Mouse (Mus musculus): ENCODE results near the gene Sugp1.
"Not testable (repeated sequence)": the region's sequence is repeated elsewhere in the genome, so short reads cannot be mapped to it uniquely, and the experiment has no call there.

Gene Sugp1

DNA sequence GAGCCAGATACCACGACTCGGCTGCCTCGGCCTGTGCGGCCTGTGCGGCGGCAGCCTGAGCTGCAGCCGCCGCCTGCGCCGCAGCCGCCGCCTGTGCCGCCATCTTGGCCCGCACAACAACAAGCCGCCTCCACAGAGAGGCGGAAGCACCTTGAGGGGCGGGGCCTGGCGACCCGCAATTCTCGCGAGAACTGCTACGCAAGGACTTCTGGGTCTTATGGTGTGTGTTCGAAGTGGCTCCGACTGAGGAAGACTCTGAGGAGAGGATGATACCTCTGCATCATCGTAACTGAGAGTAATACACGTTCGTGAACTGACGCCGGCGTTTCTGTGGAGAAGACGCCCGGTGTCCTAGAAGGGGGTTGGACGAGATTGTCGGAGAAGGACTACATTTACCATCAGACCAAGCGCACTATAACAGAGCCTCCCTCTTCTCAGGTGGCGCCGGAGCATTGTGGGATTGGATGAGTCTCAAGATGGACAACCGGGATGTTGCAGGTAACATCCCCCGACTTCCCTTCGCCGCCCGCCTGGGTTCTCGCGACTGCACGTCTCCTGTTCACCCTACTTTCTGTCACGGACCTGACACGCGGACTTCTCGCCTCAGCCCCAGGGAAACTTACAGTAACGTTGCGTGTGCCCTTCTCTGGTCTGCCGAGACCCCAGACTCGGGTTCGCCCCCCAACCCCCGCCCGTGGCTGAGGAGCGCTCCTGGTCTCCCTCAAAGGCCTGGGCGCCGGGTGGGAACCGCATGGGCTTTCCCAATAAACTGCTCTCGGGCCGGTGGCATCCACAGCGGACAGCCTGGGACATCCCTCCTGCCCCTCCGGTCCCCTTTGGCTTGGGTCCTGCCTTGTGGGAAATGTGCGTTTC lies at the start of gene Sugp1, which contains the start of gene Mau2:
Sugp1 (plus strand) TSS at position 231 of the 873 bp plus-strand sequence.
Mau2 (minus strand) TSS at position 152 of the 873 bp plus-strand sequence.
- peak; percentile 95 for DNase-seq

DNA sequence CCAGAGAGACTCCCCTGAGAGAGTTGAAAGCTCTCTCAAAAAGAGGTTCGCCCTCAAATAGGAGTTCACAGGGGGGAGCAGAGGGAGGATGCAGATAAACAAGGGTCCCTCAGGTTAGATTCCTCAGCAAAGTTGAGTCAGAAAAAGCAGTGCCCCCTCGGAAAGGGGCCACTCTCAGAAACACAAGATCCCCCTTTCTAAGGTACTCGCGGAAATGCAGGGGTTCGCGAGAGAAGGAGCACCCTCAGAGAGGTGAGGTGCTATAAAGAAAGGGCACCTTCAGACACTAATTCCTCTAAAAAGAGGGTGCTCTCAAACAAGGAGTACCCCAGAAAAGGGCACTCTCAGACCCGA lies 47.2 kb upstream of the Sugp1 start:
- no peak for DNase-seq

DNA sequence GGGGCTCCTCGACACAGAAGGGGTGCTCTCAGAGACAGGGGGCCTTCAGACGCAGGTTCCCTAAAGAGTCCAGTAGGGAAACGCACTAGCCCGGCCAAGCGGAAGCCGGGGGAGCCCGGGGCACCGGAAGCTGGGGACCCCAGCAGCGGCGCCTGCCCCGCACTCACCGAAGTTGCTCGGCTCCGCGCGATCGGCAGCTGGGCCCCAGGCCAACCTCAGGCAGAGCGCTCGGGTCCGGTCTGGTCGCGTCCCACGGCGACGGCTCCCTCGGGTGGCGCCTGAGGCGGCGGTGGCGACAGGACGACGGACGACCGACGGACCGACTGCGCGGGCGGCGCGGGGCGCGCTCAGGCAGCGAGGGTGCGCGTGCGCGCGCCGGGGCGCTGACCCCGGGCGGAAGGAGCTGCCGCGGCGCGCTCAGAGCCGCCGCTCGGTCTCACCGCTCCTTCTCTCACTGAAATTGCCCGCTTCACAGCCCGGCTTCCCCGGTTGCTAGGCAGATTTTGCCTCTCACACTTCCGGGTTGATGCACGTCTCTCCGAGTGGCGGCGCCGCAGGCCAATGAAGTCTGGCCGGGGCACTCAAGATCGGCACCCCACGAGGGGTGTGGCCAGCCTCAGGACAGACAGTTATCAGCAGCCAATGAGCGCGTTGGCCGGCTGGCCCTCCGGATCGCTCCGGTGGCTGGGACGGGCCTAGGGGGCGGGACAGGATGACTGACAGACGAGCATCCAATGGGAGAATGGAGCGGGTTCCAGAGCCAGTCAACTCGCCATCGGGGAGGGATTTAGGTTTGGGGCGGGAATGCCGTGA lies 46.6 kb upstream of the Sugp1 start, which contains the start of gene Gatad2a:
Gatad2a (minus strand) TSS at position 609 of the 813 bp plus-strand sequence.
- peak; percentile 100 for DNase-seq

DNA sequence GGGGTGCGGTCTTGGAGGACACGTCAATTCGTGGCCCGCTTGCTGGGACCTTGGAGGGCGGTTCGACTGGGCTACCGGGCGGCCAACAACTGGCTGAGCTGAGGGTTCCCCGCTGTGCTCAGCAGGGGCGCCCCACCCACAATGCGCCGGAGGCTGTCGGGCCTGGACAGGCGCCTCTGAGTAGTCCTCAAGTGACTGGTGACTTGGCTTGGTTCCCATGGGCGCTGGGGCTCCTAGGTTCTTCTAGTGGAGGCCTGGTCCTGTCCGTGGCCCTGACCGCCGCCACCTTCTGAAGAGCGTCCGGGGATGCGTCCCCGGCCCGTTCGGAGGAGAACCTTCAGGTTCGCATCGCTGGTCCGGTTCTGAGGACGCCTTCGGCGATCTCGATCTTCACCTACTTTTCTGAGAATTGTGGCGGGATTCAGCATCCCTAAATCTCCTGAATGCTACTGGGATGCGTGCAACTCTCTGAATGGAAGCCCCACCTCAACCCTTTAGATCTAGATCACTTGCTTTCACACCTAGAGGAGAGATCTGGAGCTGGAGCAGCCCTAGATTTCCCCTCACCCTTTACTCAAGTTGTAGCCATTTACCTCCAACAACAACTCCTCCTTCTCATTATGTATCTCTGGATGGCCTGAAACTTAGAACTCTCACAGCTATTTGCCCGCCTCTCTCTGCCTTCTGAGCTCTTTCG lies 45.9 kb upstream of the Sugp1 start:
- DNase-seq, result no peak

DNA sequence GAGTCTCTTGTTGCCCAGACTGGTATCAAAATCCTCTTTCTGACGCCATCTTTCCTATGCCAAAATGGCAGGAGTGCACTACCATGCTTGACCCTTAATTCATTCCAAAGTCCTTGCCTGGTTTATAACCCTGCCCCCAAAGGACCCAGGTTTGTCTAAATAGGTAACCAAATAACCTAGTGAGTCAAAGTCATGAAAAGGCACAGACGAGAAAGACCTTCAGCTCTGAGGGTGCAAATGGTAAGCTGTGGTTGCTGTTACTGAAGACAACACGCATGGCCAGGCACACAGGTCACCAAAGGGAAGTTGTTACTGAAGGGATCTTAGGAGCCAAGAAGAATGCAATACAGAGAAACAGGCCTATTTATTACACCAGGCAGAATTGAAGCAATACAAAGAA lies 43.9 kb upstream of the Sugp1 start:
- no peak for DNase-seq

DNA sequence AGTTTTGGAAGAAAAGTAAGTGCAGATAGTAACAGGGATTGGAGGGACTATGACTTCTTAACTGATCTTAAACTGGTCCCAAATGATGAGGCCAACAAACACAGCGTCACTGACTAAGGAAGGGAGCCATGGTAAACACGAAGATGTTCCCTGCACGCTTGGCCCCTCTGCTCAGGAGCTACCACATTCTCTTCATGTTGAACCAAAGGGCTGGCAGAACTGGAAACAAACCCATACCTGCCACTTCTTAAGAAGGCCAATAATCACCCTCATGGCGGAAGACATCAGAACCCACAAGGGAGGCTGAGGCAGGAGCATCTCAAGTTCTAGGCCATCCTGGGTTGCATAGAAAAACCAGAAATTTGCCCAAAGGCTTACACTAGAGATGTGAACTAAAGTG lies 43.4 kb upstream of the Sugp1 start:
- no peak for DNase-seq

DNA sequence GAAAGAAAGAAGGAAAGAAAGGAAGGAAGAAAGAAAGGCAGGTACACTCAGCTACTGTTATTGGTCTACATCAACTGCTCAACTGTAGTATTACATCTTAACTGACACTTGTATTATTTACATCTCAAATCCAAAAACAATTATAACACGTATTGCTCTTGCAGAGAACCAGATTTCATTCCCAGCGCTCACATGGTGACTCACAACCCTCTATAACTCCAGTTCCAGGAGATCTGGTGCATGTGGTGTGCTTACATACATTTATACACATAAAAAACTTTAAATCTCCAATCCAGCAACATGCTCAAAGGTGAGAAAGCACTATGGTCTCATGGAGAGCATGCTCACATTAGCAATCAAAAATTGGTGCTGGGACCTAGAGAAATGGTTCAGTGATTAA lies 42.4 kb upstream of the Sugp1 start:
- no peak for DNase-seq

DNA sequence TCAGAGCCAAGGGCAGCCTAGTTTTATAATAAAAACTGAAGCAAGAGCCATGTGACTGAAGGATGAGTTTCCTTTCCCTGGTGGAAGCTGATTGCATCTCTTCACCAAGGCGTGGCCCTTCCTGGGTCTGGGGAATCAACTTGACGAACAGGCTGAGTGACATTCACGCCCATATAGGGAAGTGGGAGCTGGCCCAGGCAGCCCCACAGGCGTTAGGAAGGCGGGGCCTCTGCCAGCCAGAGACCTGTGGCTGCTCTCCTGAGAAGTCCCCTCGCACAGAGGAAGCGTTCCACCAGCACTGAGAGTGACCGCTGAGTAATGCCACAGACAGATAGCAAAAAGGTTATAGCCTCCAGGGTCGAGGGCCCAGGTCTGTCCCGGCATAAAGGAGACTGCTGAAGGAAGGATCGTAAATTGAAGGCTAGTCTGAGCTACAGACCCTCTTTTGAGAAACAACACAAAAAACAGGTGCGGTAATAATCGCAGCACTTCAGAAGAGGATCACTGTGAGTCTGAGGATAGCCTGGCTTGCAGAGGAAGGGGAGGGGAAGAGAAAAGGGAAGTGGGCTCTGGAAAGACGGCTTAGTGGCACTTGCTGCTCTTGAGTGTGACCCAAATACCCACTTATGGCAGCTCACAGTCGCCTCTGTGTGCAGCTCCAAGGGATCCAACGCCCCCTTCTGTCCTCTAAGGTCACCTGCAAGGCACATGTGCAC lies 41.3 kb upstream of the Sugp1 start:
- DNase-seq, result no peak

DNA sequence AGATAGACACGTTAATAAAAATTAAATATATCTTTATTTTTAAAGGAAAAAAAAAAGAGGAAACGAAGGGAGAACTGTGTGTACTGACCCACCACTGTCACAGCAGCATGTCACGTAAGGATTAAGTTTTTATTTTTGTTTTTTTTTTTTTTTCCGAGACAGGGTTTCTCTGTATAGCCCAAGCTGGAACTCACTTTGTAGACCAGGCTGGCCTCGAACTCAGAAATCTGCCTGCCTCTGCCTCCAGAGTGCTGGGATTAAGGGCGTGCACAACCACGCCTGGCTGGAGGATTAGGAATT lies 40.8 kb upstream of the Sugp1 start:
- DNase-seq, result not testable (repeated sequence)

DNA sequence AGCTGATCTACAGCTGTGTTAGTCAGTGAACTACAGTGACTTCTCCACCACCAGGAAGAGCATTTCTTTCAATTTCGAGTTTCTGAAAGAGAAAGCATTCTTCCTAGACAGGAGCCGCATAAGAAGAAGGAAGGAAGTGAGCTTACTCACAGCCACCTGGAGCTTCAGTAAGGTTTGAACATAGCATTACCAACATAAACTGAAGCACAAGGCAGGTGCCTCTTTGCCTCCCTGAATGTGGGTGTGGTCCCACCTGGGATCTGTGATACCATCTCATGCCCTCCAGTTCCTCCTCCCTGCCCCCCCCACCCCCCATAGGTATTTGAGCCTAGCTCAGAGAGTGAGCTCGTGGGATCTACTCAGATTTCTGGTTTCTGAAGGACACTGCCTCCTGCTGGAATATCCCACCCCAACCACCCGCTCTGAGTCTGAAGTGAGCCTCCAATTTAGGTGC lies 39.4 kb upstream of the Sugp1 start:
- DNase-seq, result no peak

DNA sequence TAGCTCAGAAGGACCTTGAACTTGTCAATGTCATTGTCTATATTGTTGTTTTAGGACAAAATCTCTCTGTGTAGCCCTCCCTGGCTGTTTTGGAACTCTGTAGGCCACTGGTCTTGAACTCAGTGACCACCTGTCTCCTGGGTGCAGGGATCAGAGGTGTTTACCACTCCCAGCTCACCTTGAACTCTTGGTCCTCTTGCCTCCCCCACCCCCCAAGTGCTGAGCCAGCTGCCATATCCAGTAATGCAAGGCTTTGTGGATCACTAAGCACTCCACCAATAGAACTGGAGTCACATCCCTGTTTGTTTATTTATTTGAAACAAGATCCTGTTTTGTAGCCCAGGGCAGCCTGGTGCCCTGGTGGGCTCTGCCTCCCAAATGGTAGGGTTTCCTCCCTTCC lies 38.3 kb upstream of the Sugp1 start:
- no peak for DNase-seq

DNA sequence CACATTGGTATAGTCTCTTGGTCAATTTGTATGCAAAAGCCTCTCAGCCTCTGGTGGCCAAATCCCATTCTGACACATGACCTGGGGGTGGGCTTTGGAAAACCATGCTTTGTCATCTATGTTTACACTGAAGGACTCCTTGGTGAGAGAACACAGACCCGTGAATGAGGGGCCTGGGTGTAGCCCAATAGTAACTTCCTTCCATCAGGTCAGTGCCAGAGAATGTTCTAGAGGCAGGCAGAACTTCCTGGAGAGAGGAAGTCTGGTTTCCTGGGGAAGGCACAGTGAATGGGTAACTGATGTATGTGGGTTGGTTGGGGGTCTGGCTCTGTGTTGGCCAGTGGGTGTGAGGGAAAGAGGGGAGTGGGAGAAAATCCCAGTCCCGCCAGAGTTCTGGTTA lies 37.4 kb upstream of the Sugp1 start:
- DNase-seq, result no peak

DNA sequence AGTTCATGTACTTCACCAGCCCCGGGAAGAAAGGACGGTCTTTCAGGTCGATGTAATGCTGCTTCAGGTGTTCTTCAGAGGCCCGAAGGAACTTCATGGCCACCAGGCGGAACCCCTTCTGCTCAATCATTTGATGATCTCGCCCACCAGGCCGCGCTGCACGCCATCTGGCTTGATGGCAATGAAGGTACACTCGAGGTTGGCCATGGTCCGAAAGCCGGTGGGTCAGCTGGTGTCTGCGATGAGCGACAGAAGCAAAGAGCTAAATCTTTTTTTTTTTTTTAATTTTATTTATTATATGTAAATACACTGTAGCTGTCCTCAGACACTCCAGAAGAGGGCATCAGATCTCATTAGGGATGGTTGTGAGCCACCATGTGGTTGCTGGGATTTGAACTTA lies 31.8 kb upstream of the Sugp1 start:
- DNase-seq, result not testable (repeated sequence)

DNA sequence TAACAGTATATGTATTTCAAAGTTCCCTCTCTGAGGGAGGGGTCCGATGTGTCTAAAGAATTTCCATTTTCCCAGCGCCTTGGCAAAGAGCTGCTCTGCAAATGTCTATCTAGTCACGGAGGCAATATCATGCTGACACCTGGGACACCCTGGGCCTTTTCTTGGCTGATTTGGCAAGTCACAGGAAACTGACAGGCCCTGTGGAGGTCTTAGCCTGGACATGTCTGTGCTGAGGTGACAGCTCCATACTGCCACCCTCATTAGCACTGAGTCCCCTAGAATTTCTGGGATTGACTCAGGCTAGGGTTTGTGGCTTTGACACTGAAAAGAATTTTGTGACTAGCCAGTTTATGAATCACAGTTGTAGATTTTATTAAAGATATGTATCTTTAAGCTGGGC lies 30.3 kb upstream of the Sugp1 start:
- no peak for DNase-seq

DNA sequence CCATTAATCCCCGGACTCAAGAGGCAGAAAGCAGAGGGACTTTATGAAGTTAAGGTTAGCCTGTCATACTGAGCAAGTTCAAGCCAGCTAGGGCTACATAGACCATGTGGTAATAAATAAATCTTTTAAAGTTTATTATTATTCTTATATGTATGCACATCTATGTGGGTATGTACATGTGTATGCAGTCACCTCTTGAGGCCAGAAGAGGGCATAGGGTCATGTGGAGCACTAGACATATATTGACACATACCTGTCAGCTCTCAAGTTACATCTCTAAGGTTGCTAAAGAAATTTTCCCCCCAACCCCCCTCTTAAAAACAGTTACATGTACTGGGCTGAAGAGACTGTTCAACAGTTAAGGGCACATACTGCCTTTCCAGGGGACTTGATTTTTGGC lies 29.9 kb upstream of the Sugp1 start:
- no peak for DNase-seq

DNA sequence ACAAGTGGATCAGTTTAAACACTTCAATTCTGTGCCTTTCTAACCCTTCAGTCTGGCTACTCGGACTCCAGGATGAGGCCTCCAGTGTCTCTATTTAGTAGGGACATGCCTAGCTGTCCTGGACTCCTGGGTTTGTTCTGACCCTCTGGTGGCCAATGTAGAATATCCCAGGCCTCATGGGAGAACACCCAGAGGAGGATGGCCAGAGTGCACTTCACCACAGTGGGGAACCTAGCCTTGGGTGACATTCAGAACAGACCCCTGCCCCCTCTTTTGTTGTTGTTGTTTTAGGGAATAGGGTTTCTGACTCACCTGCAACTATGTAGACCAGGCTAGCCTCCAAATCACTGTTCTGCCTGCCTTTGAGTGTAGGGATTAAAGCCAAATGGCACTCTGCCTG lies 27.6 kb upstream of the Sugp1 start:
- no peak for DNase-seq

DNA sequence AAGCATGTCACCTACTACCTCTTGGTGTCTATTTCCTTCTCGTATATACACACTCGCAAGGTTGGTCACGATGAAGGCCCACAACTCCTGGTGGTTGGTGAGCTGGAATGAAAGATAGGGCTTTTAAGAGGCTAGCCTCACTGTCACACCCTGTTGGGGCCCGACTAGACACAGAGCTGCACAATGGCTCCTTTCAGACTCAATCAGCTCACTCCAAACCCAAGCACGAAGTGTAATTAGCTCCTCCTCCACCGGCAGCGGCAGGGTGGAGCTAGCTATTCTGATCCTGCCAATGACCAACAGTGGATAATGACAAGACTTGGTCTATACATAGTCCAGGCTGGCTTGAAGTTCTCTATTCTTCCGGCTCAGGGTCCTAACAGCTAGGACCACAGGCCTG lies 19.0 kb upstream of the Sugp1 start:
- DNase-seq, result peak; percentile 14

DNA sequence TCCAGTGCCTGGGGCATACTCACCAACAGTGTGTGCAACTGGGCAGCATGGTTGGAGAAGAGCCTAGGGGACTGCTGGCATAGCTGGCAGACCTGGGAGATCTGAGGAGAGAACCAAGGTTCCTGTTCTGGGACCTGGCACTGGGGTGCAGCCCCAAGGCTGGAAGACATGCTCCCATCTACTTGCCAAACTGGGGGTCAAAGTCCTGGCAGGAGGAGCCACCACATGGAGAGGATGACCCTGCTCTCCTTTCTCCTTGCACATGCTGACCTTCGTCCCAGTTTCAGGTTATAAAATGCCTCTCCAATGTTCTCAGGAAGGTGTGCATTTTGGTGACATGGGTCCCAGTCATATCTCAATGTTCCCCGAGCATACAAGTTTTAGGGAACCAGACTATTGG lies 16.5 kb upstream of the Sugp1 start:
- no peak for DNase-seq

DNA sequence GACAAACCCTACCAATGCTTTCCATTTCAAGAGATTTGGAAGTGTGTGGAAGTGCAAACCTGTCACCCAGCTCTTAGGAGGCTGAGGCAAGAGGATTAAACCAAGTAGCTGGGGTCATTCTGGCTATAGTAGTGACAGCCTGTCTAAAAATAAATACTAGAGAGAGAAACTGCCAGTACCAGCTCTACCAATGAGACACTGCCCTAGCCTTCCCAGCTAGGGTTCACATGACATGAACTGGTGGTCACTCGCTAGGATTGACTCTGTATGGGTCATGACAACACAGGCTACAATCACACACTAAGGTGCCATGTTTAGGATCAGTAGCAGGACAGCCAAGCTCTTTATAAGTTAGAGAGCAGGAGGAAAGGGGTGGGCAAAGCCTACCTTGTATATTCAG lies 12.4 kb upstream of the Sugp1 start:
- no peak for DNase-seq

DNA sequence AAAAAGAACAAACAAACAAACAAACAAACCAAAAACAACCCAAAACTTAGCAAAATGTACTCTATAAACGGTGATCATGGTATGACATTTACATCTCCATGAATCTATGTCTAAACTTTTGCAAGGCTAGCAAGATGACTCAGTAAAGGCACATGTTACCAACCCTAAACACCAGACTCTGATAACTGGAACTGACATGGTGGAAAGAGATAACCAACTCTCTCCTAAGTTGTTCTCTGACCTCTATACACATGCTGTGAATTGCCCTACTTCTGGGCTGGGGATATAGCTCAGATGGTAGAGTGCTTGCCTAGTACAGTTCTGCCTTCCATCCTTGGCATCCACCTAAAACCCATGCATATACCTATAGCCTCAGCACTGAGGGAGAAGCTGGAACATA lies 4.6 kb upstream of the Sugp1 start:
- DNase-seq, result no peak

DNA sequence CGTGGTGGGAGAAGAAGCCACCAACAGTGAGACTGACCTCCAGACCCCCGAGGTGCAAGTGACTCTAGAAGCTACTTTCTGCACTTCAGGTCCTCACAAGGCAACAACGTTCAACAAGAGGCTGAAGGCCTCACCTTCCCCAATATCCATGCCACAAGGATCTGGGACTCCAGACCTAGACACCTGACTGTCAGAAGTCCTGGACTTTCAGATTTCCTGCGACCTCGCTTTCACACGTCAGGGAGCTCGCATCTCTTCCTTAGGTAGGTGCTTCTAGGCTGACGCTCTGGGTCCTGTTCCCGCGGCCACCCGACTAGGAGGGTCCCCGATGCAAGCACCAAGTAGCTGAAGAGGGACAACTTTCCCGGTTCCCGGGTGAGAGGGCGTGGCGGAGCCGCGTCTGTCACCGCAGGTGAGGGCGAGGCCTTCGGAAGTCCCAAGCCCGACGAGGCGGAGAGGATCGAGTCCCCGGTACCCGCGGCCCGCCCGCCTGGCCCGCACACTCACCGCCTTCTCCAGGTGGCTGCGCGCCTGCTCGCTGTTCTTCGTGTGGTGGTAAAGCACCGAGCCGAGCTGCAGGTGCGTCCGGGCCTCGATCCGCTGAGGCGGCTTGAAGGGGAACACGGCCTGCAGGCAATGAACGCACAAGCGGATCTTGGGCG lies 597 bp upstream of the Sugp1 start:
- DNase-seq, result no peak

DNA sequence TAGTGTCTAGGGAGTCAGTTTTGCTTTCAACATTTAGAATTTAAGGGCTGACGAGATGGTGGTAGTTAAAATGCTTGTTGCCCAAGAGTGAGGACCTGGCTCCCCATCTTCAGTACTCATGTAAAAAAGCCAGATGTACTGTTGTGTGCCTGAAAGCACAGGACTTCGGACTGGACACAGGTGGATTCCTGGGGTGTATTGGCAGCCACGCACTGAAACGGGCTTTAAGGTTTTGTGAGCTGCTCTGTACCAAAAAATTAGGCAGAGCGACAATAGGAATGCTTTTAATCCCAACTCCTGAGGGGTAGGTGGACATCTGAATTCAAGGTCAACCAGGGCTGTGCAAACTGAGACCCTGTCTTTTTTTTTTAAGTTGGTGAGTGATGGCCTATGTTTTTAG lies 1.4 kb downstream of the Sugp1 start:
- no peak for DNase-seq

Data from right cerebral cortex, adult 18-20 months (tissue).